Mouse (Mus musculus) thymus, adult 2 months (tissue): Measurements from ENCODE around the gene Ets2.

ENCODE experiments used
- CTCF ChIP-seq: fragments of 200-500 bp; IDR thresholded peaks from 2 replicates; pipeline ENCODE4 v1.5.1; 2012; ENCODE audit warnings: mild to moderate bottlenecking, control low read depth, low read length, moderate library complexity, borderline replicate concordance; ENCODE audit not compliant: control insufficient read depth, poor library complexity, insufficient read depth; ENCODE audit errors: extremely low read depth
- POLR2A ChIP-seq: fragments of 200-500 bp; IDR thresholded peaks from 2 replicates; pipeline ENCODE4 v1.6.1; 2012; ENCODE audit warnings: mild to moderate bottlenecking, low read length, control low read depth, moderate library complexity; ENCODE audit not compliant: control insufficient read depth, poor library complexity, insufficient read depth; ENCODE audit errors: extremely low read depth

- TF ChIP-seq CTCF, result no peak
- no peak for TF ChIP-seq POLR2A
These were observed 44.7 kb upstream of the Ets2 start for GRCm38 (mm10) chr16:95657187-95657586.
